Mouse (Mus musculus) testis, adult 2 months (tissue): ENCODE measurements at regions not wholly inside any gene's neighbourhood (a gene's known extent, or its start where the extent isn't known, plus 50 kb on each side); places are given as distances from the start of the nearest gene placed in this dataset.

ENCODE experiments used
- CTCF ChIP-seq: fragments of 200-500 bp; IDR thresholded peaks from 2 replicates; pipeline ENCODE4 v1.5.1; 2012; ENCODE audit warnings: low read depth, mild to moderate bottlenecking, inconsistent platforms, low read length, moderate library complexity; ENCODE audit not compliant: control insufficient read depth, insufficient read depth, insufficient replicate concordance
- POLR2A ChIP-seq: fragments of 200-500 bp; IDR thresholded peaks from 2 replicates; pipeline ENCODE4 v1.6.1; 2012; ENCODE audit warnings: low read depth, mild to moderate bottlenecking, inconsistent platforms, low read length, moderate library complexity; ENCODE audit not compliant: control insufficient read depth

- no peak for TF ChIP-seq POLR2A
- TF ChIP-seq CTCF, result no peak
Measured at GRCm38 (mm10) chr12:77666411-77666810, 428.5 kb downstream of the Fut8 start.
